Mouse (Mus musculus) hindbrain, embryonic 14.5 days (tissue): ENCODE data around the gene Gmppa. TPM values are rescaled to one million over a fixed set of nuclear protein-coding genes. Genes with fewer than 3 reads are reported as not detected.

ENCODE experiments used
- ATAC-seq: fragments of 200-750 bp; cut with Nextera tagmentation; 2 replicates; pipeline ENCODE4 v1.8.0; 2017; ENCODE audit warnings: moderate number of reproducible peaks, mild to moderate bottlenecking, moderate TSS enrichment, moderate library complexity; ENCODE audit not compliant: low FRiP score
- DNase-seq: peaks from one replicate; pipeline ENCODE4 v3.0.0-alpha.2; 2015; ENCODE audit warnings: low spot score
- H3K27ac ChIP-seq: fragments of 300-500 bp; sonication (generic); 2 replicates; pipeline ENCODE4 v1.5.1; 2014; ENCODE audit warnings: mild to moderate bottlenecking, moderate library complexity
- H3K27me3 ChIP-seq: fragments of 300-500 bp; sonication (generic); 2 replicates; pipeline ENCODE4 v1.6.1; 2014; ENCODE audit warnings: mild to moderate bottlenecking, low read length, mixed read lengths; ENCODE audit not compliant: control insufficient read depth, insufficient read depth
- H3K36me3 ChIP-seq: fragments of 300-500 bp; sonication (generic); replicated peaks from 2 replicates; pipeline ENCODE4 v1.6.1; 2014; ENCODE audit not compliant: control insufficient read depth, insufficient read depth
- H3K4me1 ChIP-seq: fragments of 300-500 bp; sonication (generic); replicated peaks from 2 replicates; pipeline ENCODE4 v1.6.1; 2014; ENCODE audit warnings: antibody characterized with exemption, low read length, mixed read lengths; ENCODE audit not compliant: control insufficient read depth, insufficient read depth
- H3K4me2 ChIP-seq: fragments of 300-500 bp; sonication (generic); replicated peaks from 2 replicates; pipeline ENCODE4 v1.6.1; 2014; ENCODE audit warnings: mild to moderate bottlenecking, moderate library complexity
- H3K4me3 ChIP-seq: fragments of 300-500 bp; sonication (generic); replicated peaks from 2 replicates; pipeline ENCODE4 v1.5.1; 2014; ENCODE audit warnings: mild to moderate bottlenecking, low read length
- H3K9ac ChIP-seq: fragments of 300-500 bp; sonication (generic); 2 replicates; pipeline ENCODE4 v1.6.1; 2014
- H3K9me3 ChIP-seq: fragments of 300-500 bp; sonication (generic); 2 replicates; pipeline ENCODE4 v1.6.1; 2016; ENCODE audit warnings: low read length; ENCODE audit not compliant: control insufficient read depth
- WGBS: fragments of 180-500 bp; shearing (Covaris S2); extraction: QIAGEN DNeasy Blood & Tissue Kit; methylation state at CpG from one replicate; pipeline ENCODE4 v1.1.7; 2014; 5-methylcytosine and 5-hydroxymethylcytosine counted together
- polyA plus RNA-seq: library from polyadenylated mRNA; unstranded; fragments of >200 nt; fragmentation: Nextera tagmentation; extraction: Ambion mirVana; gene quantifications from 2 replicates; pipeline ENCODE4 v1.2.1, GENCODE M21; 2014

Gene Gmppa
- polyA plus RNA-seq, 1 experiment from 2014 or later: 65.0 TPM

DNA sequence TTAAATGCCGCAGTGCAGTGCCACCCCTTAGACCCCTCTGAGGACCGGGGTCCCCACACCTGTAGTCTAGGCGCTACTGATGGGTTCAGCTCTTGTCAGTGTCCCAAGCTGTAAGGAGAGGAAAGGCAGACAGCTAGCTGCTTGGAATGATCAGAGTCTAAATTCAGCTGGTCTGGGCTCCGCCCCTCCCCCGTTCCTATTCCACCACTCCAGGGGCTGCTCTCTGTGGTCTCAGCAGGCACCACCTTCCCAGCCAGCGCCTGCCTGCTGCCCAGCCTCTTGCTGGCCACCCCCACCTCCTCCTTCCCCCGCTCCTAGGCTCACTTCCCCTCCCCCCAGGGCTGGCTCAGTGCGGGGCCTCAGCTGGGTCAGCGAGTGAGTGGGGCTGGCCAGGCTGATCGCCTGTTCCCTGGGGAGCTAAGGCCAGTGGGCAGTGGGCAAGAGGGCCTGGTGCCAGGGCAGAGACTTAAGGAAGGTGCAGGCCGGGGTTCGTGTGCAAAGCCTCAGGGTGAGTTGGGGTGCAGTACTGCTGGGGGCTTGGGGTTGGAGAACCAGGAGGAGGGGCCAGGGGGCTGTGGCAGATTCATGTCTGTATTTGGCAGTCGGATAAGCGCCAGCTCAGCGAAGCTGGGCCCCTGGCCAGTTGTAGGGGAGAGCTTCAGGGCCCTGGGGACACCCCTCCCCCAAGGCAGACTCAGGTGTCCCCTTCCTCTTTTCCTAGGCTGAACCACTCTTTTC is 35.8 kb upstream of the Gmppa start:
- no peaks in the 10 kb centered on the region for H3K27me3 ChIP-seq
- H3K4me2 ChIP-seq: peak overlapping the region; percentile 32
- peaks cover 20% of the 10 kb centered on the region for H3K4me1 ChIP-seq
- no peak for DNase-seq
- peak overlapping the region; percentile 21; the same call in 1 of the 2 replicates for H3K9ac ChIP-seq
- WGBS: 9% methylated on average over 15 of the region's 15 CpGs
- H3K4me3 ChIP-seq: no peak overlapping the region
- peaks cover 34% of the 10 kb centered on the region for H3K36me3 ChIP-seq
- H3K9me3 ChIP-seq: no peaks in the 10 kb centered on the region
- H3K27ac ChIP-seq: peak overlapping the region; percentile 49; the same call in 1 of the 2 replicates
- ATAC-seq: peak; percentile 76

DNA sequence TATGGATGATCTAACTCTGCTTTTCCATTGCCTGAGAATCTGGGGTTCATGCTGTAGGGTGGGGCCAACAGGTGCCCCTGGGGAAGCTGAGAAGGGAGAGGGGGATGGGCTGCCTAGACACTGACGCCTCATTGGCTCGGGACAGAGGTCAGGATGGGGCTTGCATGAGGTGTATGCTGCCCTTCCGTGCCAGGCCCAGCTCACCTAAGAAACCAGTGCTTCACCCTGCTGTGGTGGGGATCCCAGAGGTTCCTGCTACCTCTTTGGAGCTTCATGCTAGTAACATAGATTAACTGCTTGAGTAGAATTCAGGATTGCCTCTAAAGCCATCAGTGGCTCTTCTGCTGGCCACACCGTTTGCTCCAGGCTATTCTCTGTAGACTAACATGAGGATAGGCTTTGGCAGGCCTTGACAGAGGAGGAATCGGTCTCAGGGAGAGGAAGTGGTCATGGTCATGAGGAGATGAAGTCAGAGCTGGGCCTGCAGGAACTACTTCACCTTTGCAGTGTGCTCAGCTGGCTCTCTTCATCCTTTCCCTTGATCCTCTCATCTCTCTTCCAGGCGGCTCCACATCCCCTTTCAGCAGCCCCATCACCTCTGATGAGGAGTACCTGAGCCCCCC is 35.1 kb upstream of the Gmppa start:
- ATAC-seq: no peak
- 40% methylated on average over 6 of the region's 6 CpGs for whole genome bisulfite sequencing
- Histone ChIP-seq H3K36me3 (peaks cover 39% of the 10 kb centered on the region), H3K4me3 (no peak overlapping the region), H3K27ac (no peak overlapping the region), H3K27me3 (no peaks in the 10 kb centered on the region), H3K9me3 (no peaks in the 10 kb centered on the region), H3K4me1 (peaks cover 20% of the 10 kb centered on the region), H3K9ac (no peak overlapping the region), H3K4me2 (peak overlapping the region; percentile 32)
- no peak for DNase-seq

DNA sequence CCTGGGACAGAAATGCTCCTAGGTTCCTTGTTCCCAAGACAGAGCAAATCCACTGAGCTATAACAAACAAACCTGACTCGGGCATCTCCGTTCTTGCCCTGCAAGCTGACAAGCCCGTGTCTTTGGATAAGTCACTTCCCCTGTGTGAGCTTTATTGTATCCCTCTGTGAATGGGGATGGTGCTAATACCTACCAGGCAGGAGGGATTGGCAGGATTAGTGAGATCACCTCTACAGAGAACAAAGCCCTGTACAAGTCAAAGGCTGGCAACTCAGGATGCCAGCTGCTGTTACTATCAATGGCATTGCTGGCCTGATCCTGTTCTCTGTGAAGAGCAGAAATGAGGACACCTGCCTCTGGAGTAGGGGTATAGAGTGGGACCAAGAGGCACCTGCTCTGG is 30.2 kb upstream of the Gmppa start:
- H3K27me3 ChIP-seq: no peaks in the 10 kb centered on the region
- H3K9me3 ChIP-seq: no peaks in the 10 kb centered on the region
- H3K4me3 ChIP-seq: no peak overlapping the region
- no peak overlapping the region for H3K9ac ChIP-seq
- no peak overlapping the region for H3K4me2 ChIP-seq
- H3K4me1 ChIP-seq: peaks cover 1% of the 10 kb centered on the region; the same call in 1 of the 2 replicates
- DNase-seq (no peak), ATAC-seq (no peak)
- H3K36me3 ChIP-seq: peaks cover 57% of the 10 kb centered on the region
- WGBS: 81% methylated on average over 3 of the region's 3 CpGs
- no peak overlapping the region for H3K27ac ChIP-seq

DNA sequence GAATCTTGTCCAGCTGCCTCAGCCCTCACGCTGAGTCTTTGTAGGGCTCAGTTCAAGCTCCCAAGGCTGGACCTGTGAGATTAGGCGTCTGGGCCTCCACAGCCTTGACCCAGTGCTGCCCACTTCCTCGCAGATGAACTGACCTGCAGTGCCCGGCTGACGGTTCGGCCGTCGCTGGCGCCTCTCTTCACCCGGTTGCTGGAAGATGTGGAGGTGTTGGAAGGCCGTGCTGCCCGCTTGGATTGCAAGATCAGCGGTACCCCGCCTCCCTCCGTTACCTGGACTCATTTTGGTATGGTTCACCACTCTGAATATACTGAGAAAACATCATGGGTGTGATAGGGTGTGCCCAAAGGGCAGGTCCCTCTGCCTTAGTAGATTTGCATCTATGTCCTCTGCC is 29.6 kb upstream of the Gmppa start:
- DNase-seq (no peak), ATAC-seq (no peak)
- Histone ChIP-seq H3K27me3 (no peaks in the 10 kb centered on the region), H3K4me3 (no peak overlapping the region), H3K9ac (no peak overlapping the region), H3K4me1 (no peaks in the 10 kb centered on the region), H3K4me2 (no peak overlapping the region), H3K9me3 (no peaks in the 10 kb centered on the region), H3K36me3 (peaks cover 54% of the 10 kb centered on the region), H3K27ac (no peak overlapping the region)
- WGBS: 95% methylated on average over 15 of the region's 15 CpGs

DNA sequence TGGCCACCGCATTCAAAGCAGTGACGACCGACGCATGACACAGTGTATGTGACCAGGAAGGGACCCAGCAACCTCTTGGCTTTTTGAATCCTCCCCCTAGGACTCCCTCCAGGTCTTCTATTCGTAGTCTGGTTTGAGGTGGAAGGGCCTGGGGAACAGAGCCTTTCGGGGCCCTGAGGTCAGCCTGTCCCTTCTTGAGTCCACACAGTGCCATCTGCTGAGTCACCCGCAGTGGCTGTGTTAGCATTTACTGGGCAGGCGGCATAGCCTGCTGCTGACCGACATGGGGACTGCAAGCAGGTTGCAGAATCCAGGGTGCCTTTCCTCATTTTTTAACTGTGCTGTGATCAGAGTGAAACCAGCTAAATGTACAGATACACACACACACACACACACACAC is 28.7 kb upstream of the Gmppa start:
- no peak for DNase-seq
- WGBS: 94% methylated on average over 9 of the region's 9 CpGs
- H3K36me3 ChIP-seq: peaks cover 45% of the 10 kb centered on the region
- H3K4me2 ChIP-seq: no peak overlapping the region
- H3K4me3 ChIP-seq: no peak overlapping the region
- H3K9ac ChIP-seq: no peak overlapping the region
- no peak overlapping the region for H3K27ac ChIP-seq
- no peak for ATAC-seq
- no peaks in the 10 kb centered on the region for H3K4me1 ChIP-seq
- H3K27me3 ChIP-seq: no peaks in the 10 kb centered on the region
- no peaks in the 10 kb centered on the region for H3K9me3 ChIP-seq

DNA sequence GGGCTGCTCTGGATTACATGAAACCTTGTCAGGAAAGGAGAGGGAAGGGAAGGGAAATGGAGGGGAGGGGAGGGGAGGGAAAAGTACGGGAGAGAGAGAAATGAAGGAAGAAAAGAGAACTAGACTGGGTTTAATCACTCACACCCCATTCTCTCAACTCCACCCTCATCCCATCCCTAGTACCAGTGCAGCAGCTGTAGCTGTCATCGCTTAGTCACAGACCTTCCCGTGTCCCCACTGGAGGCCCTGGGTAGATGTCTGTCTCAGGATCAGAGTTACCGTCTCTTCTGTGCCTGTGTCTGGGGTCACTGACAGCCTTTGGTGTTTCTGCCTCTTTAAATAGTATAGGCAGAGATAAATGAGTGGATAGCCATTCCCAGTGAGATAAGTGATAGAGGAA is 27.5 kb upstream of the Gmppa start:
- ATAC-seq (no peak), DNase-seq (no peak)
- H3K9me3 ChIP-seq: no peaks in the 10 kb centered on the region
- H3K4me1 ChIP-seq: no peaks in the 10 kb centered on the region
- no peak overlapping the region for H3K9ac ChIP-seq
- WGBS: 83% methylated on average over 4 of the region's 4 CpGs
- no peak overlapping the region for H3K4me3 ChIP-seq
- no peak overlapping the region for H3K4me2 ChIP-seq
- H3K27me3 ChIP-seq: no peaks in the 10 kb centered on the region
- peaks cover 35% of the 10 kb centered on the region for H3K36me3 ChIP-seq
- no peak overlapping the region for H3K27ac ChIP-seq

DNA sequence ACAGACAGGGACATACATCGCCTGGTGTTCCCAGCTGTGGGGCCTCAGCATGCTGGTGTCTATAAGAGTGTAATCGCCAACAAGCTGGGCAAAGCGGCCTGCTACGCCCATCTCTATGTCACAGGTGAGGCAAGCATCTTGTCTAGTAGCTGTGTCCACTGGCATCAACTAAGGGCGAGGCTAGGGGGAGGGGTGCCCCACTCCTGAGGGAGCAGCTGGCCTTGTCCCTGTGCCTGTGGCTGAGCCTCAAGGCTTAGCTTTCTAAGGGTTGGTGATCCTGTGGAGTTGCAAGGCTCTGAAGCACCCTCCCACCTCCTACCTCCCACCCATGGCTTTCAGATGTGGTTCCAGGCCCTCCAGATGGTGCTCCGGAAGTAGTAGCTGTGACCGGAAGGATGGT is 25.8 kb upstream of the Gmppa start:
- H3K4me2 ChIP-seq: no peak overlapping the region
- peaks cover 23% of the 10 kb centered on the region for H3K36me3 ChIP-seq
- no peaks in the 10 kb centered on the region for H3K9me3 ChIP-seq
- H3K27me3 ChIP-seq: no peaks in the 10 kb centered on the region
- no peak overlapping the region for H3K27ac ChIP-seq
- DNase-seq: no peak
- ATAC-seq: no peak
- H3K4me1 ChIP-seq: no peaks in the 10 kb centered on the region
- 95% methylated on average over 7 of the region's 7 CpGs for WGBS
- H3K9ac ChIP-seq: no peak overlapping the region
- no peak overlapping the region for H3K4me3 ChIP-seq

DNA sequence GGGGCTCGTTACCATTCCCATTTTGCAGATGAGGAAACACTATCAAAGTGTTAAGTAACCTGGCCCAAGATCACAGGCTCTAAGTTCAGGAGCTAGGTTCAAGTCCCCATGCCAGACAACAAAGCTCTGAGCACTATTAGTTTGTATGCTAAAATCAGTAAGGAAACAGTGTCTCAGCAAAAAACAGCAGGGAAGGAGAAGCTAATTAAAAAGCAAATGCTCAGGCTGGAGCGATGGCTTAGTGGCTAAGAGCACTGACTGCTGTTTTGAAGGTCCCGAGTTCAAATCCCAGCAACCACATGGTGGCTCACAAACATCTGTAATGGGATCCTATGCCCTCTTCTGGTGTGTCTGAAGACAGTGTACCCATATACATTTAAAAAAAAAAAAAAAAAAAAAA is 23.5 kb upstream of the Gmppa start:
- ATAC-seq: no peak
- Histone ChIP-seq H3K36me3 (peaks cover 13% of the 10 kb centered on the region), H3K27ac (no peak overlapping the region), H3K9me3 (no peaks in the 10 kb centered on the region), H3K9ac (no peak overlapping the region), H3K4me2 (no peak overlapping the region), H3K4me3 (no peak overlapping the region), H3K4me1 (no peaks in the 10 kb centered on the region), H3K27me3 (no peaks in the 10 kb centered on the region)
- 84% methylated on average over 3 of the region's 3 CpGs for WGBS
- DNase-seq: no peak

DNA sequence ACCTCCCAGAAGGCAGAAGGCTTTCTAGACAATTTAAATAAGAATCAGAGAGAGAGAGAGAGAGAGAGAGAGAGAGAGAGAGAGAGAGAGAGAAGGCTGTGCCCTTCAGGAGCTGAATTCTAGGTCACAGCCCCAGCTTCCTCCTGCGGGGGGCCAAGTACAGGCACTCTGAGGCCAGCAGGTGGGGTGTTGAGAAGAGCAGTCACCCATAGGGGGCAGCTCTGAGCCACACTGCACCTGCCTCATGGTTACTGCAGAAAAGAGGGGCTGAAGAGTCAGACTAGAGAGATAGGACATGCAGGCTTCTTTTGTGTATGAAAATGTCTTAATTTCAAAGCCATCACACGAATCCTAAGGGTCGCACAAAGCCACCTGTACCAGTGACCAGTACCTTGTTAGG is 22.0 kb upstream of the Gmppa start:
- peaks cover 11% of the 10 kb centered on the region; the same call in 1 of the 2 replicates for H3K36me3 ChIP-seq
- no peak for DNase-seq
- H3K9ac ChIP-seq: no peak overlapping the region
- no peak overlapping the region for H3K4me3 ChIP-seq
- H3K27me3 ChIP-seq: no peaks in the 10 kb centered on the region
- H3K27ac ChIP-seq: no peak overlapping the region
- no peaks in the 10 kb centered on the region for H3K4me1 ChIP-seq
- no peaks in the 10 kb centered on the region for H3K9me3 ChIP-seq
- H3K4me2 ChIP-seq: no peak overlapping the region
- no peak for ATAC-seq
- WGBS: 60% methylated on average over 3 of the region's 3 CpGs
